Mouse (Mus musculus): ENCODE results near the gene Afmid. TPM values are rescaled to one million over a fixed set of nuclear protein-coding genes. Genes with fewer than 3 reads are reported as not detected.

Gene Afmid
- polyA plus RNA-seq, 1 experiment from 2014 or later: 9.6 TPM

DNA sequence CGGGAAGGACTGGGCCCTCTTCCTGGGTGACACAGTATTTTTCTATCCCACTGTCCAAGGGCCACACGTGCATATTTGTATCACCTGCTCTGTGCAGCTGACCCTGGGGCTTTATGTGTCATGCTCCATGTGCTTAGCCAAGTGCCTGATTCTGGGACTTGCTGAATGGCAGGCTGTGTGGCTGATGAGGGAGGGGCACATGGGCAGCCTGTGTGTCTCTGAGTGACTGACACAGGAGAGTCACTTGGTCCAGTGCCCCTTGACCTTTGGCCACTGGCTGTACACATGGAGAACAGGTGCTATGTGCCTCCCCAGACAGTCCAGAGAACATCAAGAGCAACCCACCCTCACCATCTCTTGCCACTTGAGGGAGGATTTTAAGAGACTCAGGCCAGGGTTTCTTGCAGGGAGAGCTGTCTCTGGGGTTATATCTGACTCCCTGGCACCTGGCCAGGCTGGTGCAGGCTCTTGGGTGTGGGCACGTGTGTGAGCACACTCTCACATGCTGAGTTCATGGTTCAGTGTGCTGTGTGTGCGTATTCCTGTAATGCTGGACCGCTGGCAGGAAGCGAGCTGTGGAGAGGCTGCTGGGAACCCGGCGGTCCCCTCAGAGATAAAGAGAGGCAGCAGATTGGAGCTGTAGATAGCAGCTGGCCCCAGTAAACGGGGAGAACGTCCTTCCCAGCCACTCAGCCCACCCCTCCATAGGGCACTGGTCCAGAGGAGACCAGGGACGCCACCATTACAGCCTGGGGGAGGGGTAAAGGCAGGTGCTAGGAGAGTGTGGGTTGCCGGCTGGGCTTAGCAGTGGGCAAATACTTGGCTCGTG is 52.4 kb downstream of the Afmid start:
- 0 out of 2 replicates have a peak overlapping the region, but pooled peaks have one; percentile 12 for H3K4me3 ChIP-seq (ENCODE audit: low read length)
- no peaks in the 10 kb centered on the region for H3K9me3 ChIP-seq (ENCODE audit: control insufficient read depth, low read length)
- H3K4me1 ChIP-seq (ENCODE audit: control insufficient read depth, insufficient read depth, low read length): peaks cover 36% of the 10 kb centered on the region
- no peaks in the 10 kb centered on the region for H3K36me3 ChIP-seq (ENCODE audit: control insufficient read depth, insufficient read depth, low read length)
- H3K4me2 ChIP-seq (ENCODE audit: low read depth, low read length): peak overlapping the region; percentile 42
- peak; percentile 47 for ATAC-seq
- H3K27me3 ChIP-seq (replicated peaks; ENCODE audit: control insufficient read depth, insufficient read depth, low read length): no peaks in the 10 kb centered on the region
- H3K27ac ChIP-seq (ENCODE audit: low read length): peak overlapping the region; percentile 72
- WGBS: 21% methylated on average over 13 of the region's 13 CpGs
- peak overlapping the region; percentile 65 for H3K9ac ChIP-seq (ENCODE audit: low read depth, low read length)

DNA sequence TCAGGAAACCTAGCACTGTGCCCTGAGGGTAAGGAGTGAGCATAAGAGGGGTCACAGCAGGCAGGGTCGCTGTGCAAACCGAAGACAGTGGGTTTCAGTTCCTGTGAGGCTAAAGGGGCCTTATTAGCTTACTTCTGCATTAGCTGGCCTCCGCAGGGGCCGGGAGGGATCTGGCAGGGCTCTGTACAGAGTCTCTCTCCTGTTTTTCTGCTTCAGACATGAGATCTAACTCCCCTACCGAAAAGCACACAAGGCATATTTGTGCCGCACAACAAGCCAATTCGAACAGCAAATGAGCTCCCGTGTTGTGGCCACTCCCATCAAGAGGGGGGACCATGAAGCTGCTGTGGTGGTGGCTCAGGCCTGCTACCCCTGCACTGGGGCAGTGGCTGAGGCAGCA is 53.2 kb downstream of the Afmid start:
- Histone ChIP-seq H3K27ac (ENCODE audit: low read length) (peak overlapping the region; percentile 72), H3K9ac (ENCODE audit: low read depth, low read length) (peak overlapping the region; percentile 65), H3K9me3 (ENCODE audit: control insufficient read depth, low read length) (no peaks in the 10 kb centered on the region), H3K4me1 (ENCODE audit: control insufficient read depth, insufficient read depth, low read length) (peaks cover 36% of the 10 kb centered on the region), H3K36me3 (ENCODE audit: control insufficient read depth, insufficient read depth, low read length) (no peaks in the 10 kb centered on the region), H3K27me3 (replicated peaks; ENCODE audit: control insufficient read depth, insufficient read depth, low read length) (no peaks in the 10 kb centered on the region), H3K4me3 (ENCODE audit: low read length) (no peak overlapping the region), H3K4me2 (ENCODE audit: low read depth, low read length) (peak overlapping the region; percentile 42)
- WGBS: 31% methylated on average over 8 of the region's 8 CpGs
- 0 out of 2 replicates have a peak, but pooled peaks have one; percentile 1 for ATAC-seq

DNA sequence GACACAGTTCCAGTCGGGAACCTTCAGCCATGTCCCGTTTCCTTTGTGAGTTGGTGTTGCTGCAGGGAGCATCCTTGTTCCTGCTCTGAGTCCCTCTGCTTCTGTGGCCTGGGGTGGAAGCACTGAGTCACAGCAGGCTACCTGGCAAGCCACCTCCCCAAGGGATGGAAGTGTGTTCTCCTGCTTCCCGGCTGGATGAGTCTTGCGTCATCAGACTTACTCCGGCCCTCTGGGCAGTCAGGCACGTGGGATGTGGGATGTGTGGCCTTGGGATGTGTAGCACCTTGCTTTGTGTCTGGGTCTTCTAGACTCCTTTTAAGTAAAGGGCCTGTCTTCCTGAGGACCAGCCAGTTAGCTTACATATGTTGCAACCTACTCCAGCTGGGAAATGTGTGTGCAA is 54.0 kb downstream of the Afmid start:
- no peak overlapping the region for H3K4me3 ChIP-seq (ENCODE audit: low read length)
- no peak for ATAC-seq
- no peaks in the 10 kb centered on the region for H3K9me3 ChIP-seq (ENCODE audit: control insufficient read depth, low read length)
- H3K36me3 ChIP-seq (ENCODE audit: control insufficient read depth, insufficient read depth, low read length): no peaks in the 10 kb centered on the region
- H3K4me2 ChIP-seq (ENCODE audit: low read depth, low read length): no peak overlapping the region
- no peak overlapping the region for H3K27ac ChIP-seq (ENCODE audit: low read length)
- WGBS: 81% methylated on average over 6 of the region's 6 CpGs
- no peak overlapping the region for H3K9ac ChIP-seq (ENCODE audit: low read depth, low read length)
- no peaks in the 10 kb centered on the region for H3K27me3 ChIP-seq (replicated peaks; ENCODE audit: control insufficient read depth, insufficient read depth, low read length)
- peaks cover 36% of the 10 kb centered on the region for H3K4me1 ChIP-seq (ENCODE audit: control insufficient read depth, insufficient read depth, low read length)

DNA sequence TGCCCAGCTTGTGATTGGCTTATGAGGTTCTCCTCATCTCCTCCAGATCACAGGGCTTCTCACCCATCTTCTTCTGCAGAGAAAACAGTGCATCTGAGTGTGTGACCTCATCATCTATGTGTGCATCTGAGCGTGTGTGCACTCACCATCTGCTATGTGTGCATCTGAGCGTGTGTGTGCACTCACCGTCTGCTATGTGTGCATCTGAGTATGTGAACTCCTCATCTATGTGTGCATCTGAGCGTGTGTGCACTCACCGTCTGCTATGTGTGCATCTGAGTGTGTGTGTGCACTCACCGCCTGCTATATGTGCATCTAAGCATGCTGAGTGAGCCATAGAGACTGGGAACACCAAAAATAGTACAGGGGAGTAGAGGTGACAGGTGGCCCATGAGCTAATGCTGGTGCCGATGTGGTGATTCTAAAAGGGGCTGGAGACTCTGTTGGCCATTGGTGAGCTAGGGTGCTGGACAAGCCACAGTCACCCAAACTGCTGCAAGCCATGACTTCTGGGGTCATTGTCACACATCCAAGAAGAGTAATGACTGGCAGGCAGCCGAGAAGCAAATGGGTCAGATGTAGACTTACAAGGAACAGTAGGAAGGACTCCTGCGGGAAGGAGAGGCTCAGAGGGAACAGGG is 54.7 kb downstream of the Afmid start:
- no peak overlapping the region for H3K4me3 ChIP-seq (ENCODE audit: low read length)
- ATAC-seq: no peak
- no peaks in the 10 kb centered on the region for H3K9me3 ChIP-seq (ENCODE audit: control insufficient read depth, low read length)
- H3K9ac ChIP-seq (ENCODE audit: low read depth, low read length): no peak overlapping the region
- no peak overlapping the region for H3K27ac ChIP-seq (ENCODE audit: low read length)
- H3K36me3 ChIP-seq (ENCODE audit: control insufficient read depth, insufficient read depth, low read length): no peaks in the 10 kb centered on the region
- no peaks in the 10 kb centered on the region for H3K27me3 ChIP-seq (replicated peaks; ENCODE audit: control insufficient read depth, insufficient read depth, low read length)
- H3K4me1 ChIP-seq (ENCODE audit: control insufficient read depth, insufficient read depth, low read length): peaks cover 36% of the 10 kb centered on the region
- 91% methylated on average over 9 of the region's 9 CpGs for WGBS
- no peak overlapping the region for H3K4me2 ChIP-seq (ENCODE audit: low read depth, low read length)

DNA sequence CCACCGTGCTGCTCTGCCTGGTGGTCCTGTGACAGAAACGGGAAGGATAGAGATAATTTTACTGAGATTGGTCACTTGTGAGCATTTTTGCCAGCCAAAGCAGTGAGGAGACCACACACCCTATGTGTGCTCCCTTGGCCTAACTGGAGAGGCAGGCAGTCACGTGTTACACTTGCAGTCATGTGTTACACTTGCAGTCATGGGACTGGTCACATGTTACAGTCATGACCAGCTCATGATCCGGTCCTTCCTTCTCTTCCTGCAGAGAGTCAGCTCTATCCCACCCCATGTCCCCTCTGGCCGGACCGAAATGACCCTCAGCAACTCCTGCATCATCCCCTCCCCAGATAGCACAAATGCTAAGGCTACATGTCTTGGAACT is 55.2 kb downstream of the Afmid start:
- Histone ChIP-seq H3K27ac (ENCODE audit: low read length) (peak overlapping the region; percentile 83), H3K4me1 (ENCODE audit: control insufficient read depth, insufficient read depth, low read length) (peaks cover 36% of the 10 kb centered on the region), H3K4me3 (ENCODE audit: low read length) (no peak overlapping the region), H3K4me2 (ENCODE audit: low read depth, low read length) (no peak overlapping the region), H3K27me3 (replicated peaks; ENCODE audit: control insufficient read depth, insufficient read depth, low read length) (no peaks in the 10 kb centered on the region), H3K9ac (ENCODE audit: low read depth, low read length) (peak overlapping the region; percentile 56; the same call in 1 of the 2 replicates), H3K9me3 (ENCODE audit: control insufficient read depth, low read length) (no peaks in the 10 kb centered on the region), H3K36me3 (ENCODE audit: control insufficient read depth, insufficient read depth, low read length) (no peaks in the 10 kb centered on the region)
- 83% methylated on average over 6 of the region's 6 CpGs for WGBS
- no peak for ATAC-seq

DNA sequence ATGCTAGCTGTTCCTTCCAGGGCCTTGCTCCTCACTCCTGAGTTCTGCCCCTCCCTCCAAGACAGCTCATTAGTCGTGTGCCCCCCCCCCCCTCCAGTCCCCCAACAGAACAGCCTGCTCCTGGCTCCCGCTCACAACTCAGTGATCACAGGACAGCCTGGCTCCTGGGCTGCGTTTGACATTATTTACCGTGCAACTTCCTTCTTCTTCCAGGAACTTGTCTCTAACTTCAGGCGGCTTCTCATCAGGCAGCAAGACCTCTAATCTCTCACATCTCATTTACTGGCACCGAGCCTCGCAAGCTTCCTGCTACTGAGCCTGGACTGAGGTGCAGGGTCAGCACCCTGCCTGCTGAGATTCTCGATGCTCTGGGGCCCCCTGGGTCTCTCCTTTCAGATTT is 56.1 kb downstream of the Afmid start:
- H3K9ac ChIP-seq (ENCODE audit: low read depth, low read length): peak overlapping the region; percentile 56
- H3K4me1 ChIP-seq (ENCODE audit: control insufficient read depth, insufficient read depth, low read length): peaks cover 36% of the 10 kb centered on the region
- no peaks in the 10 kb centered on the region for H3K9me3 ChIP-seq (ENCODE audit: control insufficient read depth, low read length)
- H3K27ac ChIP-seq (ENCODE audit: low read length): peak overlapping the region; percentile 83
- no peaks in the 10 kb centered on the region for H3K27me3 ChIP-seq (replicated peaks; ENCODE audit: control insufficient read depth, insufficient read depth, low read length)
- H3K36me3 ChIP-seq (ENCODE audit: control insufficient read depth, insufficient read depth, low read length): no peaks in the 10 kb centered on the region
- WGBS: 4% methylated on average over 8 of the region's 8 CpGs
- ATAC-seq: peak; percentile 53
- no peak overlapping the region for H3K4me3 ChIP-seq (ENCODE audit: low read length)
- 0 out of 2 replicates have a peak overlapping the region, but pooled peaks have one; percentile 7 for H3K4me2 ChIP-seq (ENCODE audit: low read depth, low read length)

DNA sequence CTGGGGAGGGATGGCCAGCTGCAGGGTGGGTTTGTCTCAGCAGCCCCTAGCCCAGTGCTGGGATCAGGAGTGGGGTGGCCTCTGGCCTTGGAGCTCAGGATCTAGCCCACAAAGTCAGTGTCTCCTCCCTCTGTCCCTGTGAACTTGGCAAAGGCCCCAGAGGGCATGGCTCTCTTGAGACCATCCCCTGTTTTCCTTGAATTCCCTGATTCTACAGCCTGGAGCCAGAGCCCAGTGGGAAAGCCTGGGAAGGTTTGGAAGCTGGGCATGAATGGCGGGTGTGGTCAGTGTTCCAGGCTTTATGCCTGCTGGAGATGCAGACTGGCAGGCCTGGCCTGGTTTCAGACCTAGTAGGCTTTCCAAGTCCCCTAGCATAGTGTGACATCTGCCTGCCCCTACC is 56.5 kb downstream of the Afmid start:
- Histone ChIP-seq H3K4me2 (ENCODE audit: low read depth, low read length) (0 out of 2 replicates have a peak overlapping the region, but pooled peaks have one; percentile 7), H3K27ac (ENCODE audit: low read length) (peak overlapping the region; percentile 83), H3K27me3 (replicated peaks; ENCODE audit: control insufficient read depth, insufficient read depth, low read length) (no peaks in the 10 kb centered on the region), H3K4me3 (ENCODE audit: low read length) (no peak overlapping the region), H3K9me3 (ENCODE audit: control insufficient read depth, low read length) (no peaks in the 10 kb centered on the region), H3K4me1 (ENCODE audit: control insufficient read depth, insufficient read depth, low read length) (peaks cover 36% of the 10 kb centered on the region), H3K36me3 (ENCODE audit: control insufficient read depth, insufficient read depth, low read length) (no peaks in the 10 kb centered on the region), H3K9ac (ENCODE audit: low read depth, low read length) (peak overlapping the region; percentile 56)
- 81% methylated on average over 1 of the region's 1 CpGs for WGBS
- ATAC-seq: peak; percentile 1; the same call in 1 of the 2 replicates

DNA sequence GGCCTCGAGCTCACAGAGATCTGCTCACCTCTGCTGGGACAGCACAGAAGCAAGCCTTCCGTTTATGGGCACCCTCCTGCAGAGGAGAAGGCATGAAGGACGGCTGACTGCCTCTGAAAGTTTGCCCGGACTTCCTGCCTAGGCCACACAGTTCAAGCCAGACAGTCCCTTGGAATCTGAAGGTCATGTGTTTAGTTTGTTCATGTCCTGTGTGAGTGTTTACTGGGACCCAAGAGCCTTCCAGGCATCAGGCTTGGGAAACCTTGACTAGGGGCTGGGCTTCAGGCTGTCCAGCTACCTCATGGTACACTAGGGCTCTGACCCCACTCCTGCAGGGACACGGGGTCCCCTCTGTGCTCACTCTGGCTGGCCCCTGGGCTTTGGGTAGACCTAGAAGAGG is 60.3 kb downstream of the Afmid start:
- Histone ChIP-seq H3K4me3 (ENCODE audit: low read length) (no peak overlapping the region), H3K4me2 (ENCODE audit: low read depth, low read length) (no peak overlapping the region), H3K4me1 (ENCODE audit: control insufficient read depth, insufficient read depth, low read length) (peaks cover 46% of the 10 kb centered on the region), H3K9me3 (ENCODE audit: control insufficient read depth, low read length) (no peaks in the 10 kb centered on the region), H3K36me3 (ENCODE audit: control insufficient read depth, insufficient read depth, low read length) (no peaks in the 10 kb centered on the region), H3K9ac (ENCODE audit: low read depth, low read length) (no peak overlapping the region), H3K27me3 (replicated peaks; ENCODE audit: control insufficient read depth, insufficient read depth, low read length) (no peaks in the 10 kb centered on the region), H3K27ac (ENCODE audit: low read length) (no peak overlapping the region)
- no peak for ATAC-seq
- 50% methylated on average over 5 of the region's 5 CpGs for WGBS

DNA sequence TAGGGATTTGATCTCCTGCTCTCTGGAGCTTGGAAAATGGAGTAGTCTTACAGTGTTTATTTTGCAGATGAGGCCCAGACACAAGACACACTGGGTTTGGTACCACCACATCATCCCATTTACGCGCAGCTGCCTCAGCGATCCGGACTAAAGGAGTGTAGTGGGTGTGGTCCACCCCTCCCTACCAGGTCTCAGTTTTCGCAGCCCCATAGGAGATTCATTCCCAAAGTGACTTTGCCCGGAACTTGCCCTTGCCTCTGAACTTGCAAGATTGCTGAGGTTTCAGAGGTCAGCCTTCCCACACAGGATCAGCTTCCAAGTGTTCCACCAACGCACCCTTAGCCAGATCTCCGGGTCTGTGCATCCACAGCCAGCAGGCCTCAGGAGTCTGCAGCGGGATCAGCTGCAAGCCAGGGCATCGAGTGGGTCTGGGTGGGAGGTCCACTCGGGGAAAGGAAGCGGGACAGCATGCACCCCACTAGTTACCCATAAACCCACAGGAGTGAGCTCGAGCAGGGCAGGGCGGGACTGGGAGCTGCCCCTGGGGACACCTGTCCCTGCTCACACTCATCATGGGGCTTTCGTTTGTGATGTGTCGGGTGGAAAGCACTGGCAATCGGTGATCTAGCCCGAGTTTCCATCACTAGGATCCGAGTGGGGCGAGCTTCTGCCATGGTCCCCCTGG is 62.6 kb downstream of the Afmid start:
- Histone ChIP-seq H3K9me3 (ENCODE audit: control insufficient read depth, low read length) (no peaks in the 10 kb centered on the region), H3K4me1 (ENCODE audit: control insufficient read depth, insufficient read depth, low read length) (peaks cover 34% of the 10 kb centered on the region), H3K27me3 (replicated peaks; ENCODE audit: control insufficient read depth, insufficient read depth, low read length) (no peaks in the 10 kb centered on the region), H3K4me3 (ENCODE audit: low read length) (no peak overlapping the region), H3K9ac (ENCODE audit: low read depth, low read length) (peak overlapping the region; percentile 60), H3K36me3 (ENCODE audit: control insufficient read depth, insufficient read depth, low read length) (no peaks in the 10 kb centered on the region), H3K4me2 (ENCODE audit: low read depth, low read length) (peak overlapping the region; percentile 56), H3K27ac (ENCODE audit: low read length) (no peak overlapping the region)
- 31% methylated on average over 20 of the region's 20 CpGs for WGBS
- 0 out of 2 replicates have a peak, but pooled peaks have one; percentile 17 for ATAC-seq

Measured in intestine, embryonic 16.5 days (tissue).